Mouse (Mus musculus) cerebellum, postnatal 36 days (tissue): ENCODE data around the gene Ccdc86.

ENCODE experiments used
- DNase-seq, 2 experiments: peaks; one replicate each; pipeline ENCODE4 v3.0.0; 2021 to 2022; ENCODE audit warnings: mixed read lengths in 2 of 2

Ccdc86 gene

DNA sequence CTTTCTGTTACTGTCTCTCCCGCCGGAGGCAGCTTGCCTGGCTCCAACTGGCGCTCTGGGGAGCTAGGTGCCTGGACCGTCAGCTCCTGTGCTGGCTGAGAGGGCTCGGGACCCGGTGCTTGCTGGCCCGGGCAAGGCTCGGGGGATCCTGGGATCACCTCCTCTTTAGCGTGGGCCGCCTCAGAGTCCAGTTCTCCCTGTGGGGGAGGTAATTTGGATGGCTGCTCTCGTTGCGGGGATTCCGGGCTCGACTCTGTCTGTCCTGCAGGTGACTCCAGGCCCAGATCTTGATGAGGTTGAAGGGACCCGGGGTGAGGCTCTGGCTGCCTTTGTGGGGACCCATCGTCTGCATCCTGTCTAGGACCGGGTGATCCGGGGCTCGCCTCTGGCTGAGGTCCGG, 650 bp downstream of the Ccdc86 start:
- DNase-seq: peak in 1 of 2 experiments; percentile 18

DNA sequence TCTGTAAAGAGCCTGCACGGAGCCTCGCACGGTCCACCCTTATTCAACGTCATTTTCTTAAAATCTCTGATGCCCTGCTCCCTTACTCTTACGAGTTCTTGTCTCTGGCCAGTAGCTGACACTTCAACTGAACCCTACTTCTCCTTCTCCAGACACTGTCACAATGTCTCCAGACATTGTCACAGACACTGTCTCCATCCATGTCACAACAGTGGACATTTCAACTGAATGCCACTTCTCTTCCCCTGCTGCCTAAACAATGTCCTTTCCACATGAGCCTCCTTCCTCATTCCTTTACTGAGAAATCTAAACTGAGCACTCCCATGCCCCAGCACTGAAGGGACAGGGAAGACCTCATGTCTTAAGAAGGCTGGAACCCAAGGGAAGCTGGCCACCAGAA, 1.8 kb downstream of the Ccdc86 start:
- DNase-seq: no peak

DNA sequence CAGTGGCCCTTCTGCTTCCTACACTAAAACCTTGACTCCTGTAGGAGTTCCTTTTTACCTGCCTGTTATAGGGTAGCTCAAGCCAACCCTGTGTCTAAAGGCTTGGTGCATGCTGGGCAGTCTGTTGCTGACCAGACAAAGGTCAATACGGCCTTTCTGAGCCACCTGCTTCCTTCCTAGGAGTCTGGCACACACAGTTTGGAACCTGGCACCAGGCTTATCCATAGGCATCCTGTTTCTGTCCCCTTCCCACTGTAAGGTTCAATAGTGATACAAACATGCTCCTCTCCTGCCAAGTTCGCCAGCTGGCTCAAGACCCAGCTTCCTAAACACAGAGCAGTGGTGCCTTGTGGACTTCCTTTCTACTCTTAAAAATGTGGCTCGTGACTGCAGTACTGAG, 2.6 kb downstream of the Ccdc86 start:
- no peak for DNase-seq

DNA sequence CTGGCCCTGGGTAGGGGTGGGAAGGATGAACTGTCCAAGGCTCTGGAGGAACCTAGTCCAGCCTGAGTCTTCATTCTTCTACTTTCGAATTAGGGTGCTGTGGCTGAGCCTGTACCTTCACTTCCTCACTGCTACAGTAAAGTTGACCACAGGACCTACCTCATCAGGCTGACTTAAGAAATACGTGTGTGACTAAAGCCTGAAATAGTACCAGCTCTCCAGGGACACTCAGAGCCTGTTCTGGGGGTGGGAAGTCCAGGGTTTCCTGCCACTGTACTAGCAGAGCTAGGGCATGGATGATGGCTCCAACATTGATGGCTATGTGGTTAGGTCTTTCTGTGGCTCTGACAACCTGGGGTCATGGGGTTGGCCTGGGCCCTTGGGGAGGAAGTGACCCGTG, 5.1 kb downstream of the Ccdc86 start:
- no peak for DNase-seq

DNA sequence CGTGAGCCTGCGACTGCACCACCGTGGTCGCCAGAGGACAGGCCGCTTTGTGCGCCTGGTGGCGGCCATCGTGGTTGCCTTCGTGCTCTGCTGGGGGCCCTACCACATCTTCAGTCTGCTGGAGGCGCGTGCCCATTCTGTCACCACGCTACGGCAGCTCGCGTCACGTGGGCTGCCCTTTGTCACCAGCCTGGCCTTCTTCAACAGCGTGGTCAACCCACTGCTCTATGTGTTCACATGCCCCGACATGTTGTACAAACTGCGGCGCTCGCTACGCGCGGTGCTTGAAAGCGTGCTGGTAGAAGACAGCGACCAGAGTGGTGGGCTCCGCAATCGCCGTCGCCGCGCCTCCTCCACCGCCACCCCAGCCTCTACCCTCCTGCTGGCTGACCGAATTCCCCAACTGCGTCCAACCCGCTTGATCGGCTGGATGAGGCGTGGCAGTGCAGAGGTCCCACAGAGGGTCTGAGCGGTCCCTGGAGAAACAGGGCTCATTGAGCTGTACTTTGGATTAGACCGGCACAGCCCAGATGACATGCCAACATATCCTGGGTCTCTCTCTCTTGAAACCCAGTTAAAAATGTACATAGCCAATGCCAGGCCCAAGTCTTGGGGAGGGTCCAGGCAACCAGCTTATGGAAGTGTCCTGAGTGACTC, 8.1 kb downstream of the Ccdc86 start:
- DNase-seq: peak in 1 of 2 experiments; percentile 31

DNA sequence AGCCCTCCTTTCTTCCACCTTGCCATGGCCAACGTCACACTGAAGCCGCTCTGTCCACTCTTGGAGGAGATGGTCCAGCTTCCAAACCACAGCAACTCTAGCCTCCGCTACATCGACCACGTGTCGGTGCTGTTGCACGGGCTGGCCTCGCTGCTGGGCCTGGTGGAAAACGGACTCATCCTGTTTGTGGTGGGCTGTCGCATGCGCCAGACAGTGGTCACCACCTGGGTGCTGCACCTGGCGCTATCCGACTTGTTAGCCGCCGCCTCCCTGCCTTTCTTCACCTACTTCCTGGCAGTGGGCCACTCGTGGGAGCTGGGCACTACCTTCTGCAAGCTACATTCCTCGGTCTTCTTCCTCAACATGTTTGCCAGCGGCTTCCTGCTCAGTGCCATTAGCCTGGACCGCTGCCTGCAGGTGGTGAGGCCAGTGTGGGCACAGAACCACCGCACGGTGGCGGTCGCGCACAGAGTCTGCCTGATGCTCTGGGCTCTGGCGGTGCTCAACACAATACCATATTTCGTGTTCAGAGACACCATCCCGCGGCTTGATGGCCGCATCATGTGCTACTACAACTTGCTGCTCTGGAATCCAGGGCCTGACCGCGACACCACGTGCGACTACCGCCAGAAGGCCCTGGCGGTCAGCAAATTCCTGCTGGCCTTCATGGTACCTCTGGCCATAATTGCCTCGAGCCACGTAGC, 8.8 kb downstream of the Ccdc86 start:
- DNase-seq: peak; percentile 86 to 89

DNA sequence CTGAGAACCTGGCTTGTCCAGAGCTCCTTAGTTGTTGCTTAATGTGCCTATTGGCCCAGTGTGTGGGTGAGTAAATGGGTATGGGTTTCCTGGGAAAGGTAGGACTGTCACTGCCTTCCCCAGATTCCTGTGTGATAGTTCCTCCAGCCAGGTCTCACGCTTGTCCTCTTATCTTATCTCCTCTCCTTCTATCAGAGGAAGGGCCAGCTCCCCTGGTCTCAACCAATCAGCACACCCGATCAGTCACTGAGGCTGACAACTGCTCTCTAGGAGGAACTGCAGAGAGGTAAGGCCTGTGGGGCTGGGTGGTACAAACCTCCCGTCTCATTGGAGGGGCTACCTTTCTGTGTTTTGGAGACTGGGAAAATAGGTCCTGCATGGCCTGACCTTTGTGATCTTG, 10.3 kb downstream of the Ccdc86 start:
- DNase-seq: no peak

DNA sequence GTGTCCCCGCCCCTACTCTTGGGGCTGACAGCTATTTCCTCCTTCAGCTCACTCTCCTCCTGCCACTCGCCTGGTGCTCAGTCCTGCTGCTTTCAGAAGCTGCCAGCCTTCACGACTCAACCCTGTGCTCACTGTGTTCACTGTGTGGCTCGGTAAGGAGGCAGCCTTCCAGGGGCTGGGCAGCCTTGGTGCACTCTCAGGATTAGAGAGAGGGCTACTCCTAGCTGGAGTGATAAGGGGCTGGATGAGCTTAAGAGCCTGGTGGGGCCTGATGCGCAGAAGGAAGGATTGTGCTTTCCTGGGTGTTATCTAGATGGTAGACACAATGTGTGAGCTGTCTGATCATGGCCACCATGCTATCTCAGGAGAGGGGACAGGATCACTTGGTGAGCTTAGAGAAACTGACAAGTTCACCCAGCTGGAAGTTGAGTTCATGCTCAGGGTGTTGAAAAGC, 11.9 kb downstream of the Ccdc86 start, which contains the start of gene Ptgdr2:
Gene Ptgdr2 (plus strand): TSS at position 51 of the 454 bp plus-strand sequence.
- DNase-seq: no peak

DNA sequence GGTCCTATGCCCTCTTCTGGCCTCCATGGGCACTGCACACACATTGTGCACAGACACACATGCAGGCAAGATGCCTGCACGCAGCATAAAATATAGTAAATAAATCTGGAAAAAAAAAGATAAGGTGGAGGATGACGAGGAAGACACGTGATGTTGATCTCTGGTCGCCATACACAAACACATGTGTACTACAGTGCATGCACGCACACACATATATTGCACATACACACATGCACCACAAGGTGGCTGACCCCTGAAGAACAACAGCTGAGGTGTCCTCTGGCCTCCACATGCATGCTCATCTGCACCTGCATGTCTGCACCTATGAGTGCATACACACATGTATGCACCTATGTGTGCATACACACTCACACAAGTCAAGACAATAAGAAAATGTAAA, 13.0 kb downstream of the Ccdc86 start:
- DNase-seq: no peak

DNA sequence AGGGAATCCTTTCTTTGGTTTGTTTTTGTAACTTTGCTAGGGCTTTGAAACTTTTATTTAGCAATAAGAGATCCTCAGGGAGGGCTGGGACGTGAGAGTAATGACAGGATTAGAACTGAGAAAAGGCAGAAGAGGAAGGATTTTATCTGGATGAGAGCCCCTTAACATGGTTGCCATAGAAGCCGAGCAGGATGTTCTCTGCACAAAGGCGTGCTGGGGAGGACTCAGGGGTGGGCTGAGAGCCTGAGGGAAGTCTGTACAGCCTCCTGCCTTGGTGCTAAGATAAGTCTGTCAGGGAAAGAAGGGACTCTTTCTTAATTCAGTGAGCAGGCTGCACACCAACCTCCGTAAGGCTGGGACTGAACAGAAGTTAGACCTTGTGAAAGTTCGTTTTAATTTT, 14.0 kb downstream of the Ccdc86 start:
- DNase-seq: no peak

DNA sequence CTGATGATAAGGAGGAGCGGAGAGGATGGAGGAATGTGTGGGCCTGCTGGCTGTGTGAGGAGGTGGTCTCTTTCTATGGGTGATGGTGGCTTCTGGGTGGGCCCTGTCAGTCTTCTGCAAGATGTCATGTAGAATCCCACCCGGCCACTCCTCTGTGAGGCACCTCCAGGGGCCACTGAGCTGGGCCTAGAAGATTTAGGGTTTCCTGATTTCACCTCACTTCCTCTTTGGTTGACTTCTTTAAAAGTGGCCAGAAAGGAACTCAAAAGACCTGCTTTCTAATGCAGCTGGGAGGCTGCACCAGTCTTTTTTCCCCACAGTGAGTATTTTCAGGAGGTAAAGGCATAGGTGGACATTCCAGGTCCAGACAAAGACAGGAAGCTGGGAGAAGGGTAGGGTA, 18.4 kb downstream of the Ccdc86 start:
- no peak for DNase-seq

DNA sequence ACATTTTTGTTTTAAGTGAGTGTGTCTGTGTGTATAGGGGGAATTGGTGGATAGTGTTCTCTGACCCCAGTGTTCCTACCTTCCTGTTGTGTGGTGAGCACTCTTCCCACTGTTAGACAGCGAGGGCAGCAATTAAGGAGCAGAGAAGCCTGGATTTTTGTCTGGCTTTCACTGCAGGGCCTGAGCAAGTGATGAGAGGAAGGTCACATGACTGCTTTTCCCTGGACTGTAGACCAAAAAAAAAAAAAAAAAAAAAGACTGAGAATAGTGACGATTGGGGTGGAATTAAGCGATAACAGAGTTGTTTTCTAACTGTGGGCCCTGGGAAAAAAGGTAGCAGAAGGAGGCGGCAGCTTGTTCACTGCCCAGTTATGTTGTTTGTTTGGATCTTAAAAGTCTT, 22.4 kb downstream of the Ccdc86 start:
- DNase-seq: no peak

DNA sequence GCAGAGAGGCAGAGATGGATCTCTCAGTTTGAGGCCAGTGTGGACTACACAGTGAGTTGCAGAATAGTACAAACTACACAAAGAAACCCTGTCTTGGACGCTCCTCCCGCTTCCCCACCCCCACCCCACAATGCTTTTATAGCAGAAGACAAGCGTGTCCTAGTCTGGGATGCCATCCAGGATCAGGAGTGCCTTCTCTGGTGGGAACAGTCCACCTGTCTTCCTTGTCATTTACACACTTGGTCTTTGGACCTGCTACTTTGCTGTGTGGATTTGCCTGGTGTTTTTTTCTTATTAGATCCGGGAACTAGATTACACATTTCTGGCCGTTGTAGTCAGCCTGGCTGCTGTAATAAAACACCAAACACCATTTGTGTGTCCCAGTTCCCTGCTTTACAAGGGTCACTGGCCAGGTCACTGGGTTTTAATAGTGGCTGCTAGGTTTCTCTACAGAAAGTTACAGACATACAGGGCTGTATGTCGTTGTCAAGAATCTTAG, 22.9 kb downstream of the Ccdc86 start:
- no peak for DNase-seq

DNA sequence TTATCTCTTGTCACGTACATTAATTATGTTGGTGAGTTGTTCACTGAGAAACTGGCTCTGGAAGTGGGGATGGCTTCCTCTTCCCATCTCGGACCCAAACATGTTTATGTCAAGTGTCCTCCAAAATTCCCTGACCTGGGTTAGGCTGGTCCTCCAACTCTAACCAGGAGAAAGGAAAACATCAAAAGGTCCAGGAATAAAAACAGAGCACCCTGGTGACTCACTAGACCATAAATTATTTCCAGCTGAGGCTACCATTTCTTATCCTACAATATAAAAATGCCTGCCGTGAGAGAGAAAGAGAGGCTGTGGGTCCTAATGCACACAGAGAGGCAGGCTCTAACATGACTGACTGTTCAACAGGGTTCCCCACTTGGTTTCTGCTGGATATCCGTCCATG, 24.8 kb downstream of the Ccdc86 start:
- DNase-seq: no peak

DNA sequence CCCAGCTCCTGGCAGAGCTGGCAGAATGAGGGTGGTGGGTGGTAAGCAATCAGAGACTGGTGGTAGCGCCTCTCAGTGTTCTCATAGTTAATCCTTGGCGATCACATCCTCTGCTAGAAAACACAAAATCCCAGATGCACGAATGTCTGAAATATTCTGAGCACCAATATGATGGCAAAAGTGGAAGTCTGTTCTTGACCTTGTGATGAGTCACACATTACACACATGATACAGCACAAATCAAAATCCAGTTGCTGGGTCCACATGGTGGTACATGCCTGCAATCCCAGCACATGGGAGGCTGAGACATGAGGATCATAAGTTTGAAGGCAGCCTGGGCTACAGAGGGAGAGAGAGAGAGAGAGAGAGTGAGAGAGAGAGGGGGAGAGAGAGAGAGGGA, 28.0 kb downstream of the Ccdc86 start:
- DNase-seq: no peak

DNA sequence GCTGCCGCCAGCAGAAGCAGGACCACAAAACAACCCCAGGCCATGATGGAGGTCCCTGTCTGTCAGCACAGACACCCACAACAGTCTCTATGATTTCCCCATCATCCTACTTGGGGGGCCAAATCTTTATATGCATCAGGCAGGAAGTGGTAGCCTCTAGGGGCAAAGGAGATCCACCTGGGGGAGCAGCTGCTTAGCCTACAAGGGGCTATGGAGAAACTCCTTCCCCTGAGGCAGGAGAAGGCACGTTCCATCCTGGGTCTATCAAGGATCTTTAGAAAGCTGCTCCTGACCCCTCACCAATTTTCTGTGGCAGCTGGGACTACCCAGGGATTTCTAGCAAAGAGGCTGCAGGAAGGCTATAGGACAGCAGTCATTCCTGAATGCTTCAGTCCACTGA, 28.5 kb downstream of the Ccdc86 start, which contains the start of gene Zp1:
Gene Zp1 (minus strand): TSS at position 101 of the 400 bp plus-strand sequence.
- DNase-seq: no peak

DNA sequence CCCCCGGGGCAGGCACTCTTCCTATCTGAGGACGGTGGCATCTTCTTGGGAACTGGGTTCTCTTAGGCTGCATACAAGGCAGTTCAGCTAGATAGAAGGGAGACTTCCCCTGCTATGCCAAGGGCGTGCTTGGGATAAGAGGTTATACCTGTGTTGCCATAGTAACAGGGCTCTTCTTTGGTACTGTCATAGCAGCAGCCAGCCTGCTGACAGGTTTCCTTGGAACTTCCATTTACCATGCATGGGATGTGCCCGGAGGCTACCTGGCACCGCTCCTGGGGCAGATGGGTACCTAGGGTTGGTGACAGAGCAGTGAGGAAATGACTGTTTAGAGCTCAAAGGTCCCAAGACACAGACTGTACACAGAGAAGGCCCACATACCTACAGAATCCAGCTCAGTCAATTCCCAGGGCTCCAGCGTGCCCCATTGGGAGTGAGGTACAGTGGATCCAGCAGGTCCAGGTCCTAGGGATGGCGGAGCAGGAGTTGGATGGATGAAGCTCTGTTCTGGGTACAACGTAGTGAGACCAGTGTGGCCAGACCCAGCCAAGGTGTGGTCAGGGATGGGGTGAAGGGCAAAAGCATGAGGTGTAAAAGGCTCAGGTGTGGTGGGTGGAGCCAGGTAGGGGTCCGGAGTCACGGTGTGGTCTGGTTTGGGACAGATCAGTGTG, 30.6 kb downstream of the Ccdc86 start:
- peak in 1 of 2 experiments; percentile 36 for DNase-seq

DNA sequence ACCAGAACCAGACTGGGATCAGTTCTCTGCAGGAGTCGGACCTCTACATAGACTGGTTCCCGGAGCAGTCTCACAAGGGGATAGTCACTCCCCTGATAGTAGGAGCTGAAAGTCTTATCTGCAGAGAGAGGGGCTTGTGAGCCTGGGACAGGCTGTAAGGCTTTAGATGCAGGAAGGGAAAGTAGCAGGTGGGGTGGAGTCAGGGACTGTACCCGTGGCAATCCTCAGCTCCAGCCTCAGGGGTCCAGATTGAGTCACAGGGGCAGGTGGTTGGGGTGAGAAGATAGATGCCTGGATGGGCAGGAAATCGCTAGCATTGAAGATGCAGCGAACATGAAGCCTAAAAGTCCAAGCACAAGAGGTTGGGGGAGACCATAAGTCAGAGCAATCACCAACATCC, 32.6 kb downstream of the Ccdc86 start:
- DNase-seq: no peak

DNA sequence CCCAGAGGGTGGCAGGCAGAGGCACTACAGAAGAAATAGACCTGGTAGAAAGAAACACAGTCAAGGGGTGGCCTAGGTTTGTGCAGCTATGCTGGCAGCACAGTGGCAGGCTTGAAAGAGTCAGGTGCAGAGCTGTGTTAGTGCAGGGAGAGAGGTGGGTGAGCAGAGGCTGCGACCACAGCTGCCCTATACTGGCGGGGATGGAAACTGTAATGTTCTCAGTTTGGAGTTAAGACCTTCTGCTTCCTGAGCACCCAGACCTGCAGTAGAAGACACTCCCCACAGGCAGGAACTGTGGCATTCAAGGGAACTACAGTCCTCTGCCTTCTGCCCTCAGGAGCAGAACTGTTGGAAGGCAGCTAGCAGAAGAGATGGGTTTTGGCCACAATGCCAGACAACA, 34.2 kb downstream of the Ccdc86 start:
- DNase-seq: no peak

DNA sequence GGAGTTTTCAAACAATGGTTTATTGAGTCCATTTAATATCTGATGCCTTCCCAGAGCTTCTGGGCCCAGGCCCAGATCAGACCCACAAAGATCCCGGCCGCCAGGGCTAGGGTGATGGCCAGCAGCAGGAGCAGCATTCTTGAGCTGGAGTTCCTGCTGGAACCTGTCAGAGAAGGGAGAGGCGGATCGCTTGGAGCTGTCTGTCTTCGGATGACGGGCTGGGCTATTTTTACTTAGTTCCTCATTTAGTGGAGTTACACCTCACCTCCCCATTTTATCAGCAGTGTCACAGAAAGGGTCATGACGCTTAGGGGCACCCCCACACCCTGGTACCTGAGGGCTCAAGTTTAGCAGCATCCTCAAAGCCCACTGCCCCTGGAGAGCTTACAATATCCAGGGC, 34.8 kb downstream of the Ccdc86 start:
- DNase-seq: no peak

DNA sequence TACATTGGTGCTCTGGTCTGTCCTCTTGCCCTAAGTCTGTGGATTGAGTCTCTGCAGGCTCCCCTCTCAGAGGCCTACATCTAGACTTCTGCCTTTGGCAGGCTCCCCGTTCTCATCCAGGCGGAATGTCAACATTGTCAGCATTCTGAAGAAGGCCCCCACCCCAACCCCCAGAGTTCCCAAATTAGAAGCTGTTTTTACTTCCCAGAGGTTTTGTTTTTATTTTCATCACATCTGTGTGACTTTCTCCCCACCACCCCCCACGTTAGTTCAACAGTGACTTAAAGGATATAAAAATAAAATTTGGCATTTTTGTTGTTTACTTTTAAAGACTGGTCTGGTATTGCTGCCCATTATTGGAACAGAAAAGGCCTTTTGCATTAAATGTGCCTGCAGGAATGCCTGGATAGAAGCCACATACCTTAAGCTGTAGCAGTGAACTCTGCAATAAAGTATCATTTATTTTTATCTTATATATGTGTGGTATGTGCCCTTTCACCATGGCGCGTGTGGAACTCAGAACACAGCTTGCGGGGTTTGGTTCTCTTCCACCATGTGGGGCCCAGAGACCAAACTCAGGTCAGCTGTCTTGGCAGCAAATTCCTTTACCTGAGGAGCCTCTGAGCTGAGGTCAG, 39.9 kb downstream of the Ccdc86 start:
- no peak for DNase-seq

DNA sequence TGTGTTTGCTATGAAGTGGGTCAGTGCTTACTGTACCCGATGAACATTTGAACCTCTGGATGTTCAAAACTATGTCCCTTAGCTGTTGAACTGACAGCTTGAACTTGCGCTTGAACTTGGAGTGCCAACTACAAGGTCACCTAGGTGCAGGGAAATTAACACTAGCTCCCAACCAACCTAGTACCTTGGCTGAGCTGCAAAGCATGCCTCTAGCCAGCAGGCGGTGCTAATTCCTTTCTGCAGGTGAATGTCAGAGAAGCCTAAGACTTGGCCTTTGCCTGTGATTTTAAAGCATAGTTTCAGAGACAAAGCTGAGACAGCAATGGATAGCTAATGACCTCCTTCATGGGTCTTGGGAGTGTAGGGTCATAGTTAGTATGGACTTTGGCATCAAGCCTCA, 41.2 kb downstream of the Ccdc86 start:
- DNase-seq: peak; percentile 64 to 65

DNA sequence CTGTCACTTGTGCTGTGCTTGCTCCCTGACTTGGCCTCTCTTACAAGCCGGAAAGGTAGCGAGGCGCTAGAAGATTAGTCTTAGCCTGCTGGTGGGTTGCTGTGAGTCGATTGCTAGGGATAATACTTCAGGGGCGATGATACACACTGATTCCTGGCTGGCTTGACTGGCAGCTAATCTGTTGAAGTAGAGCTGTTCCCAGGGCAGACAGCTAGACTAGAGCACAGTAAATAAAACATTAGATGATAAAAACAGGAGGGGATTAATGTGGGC, 43.4 kb downstream of the Ccdc86 start:
- DNase-seq: no peak
